25 mouse cellular contexts compared by ENCODE assay signal in genomic region chr7:44583146-44583545, GRCm38 (mm10). TPM values are rescaled to one million over a fixed set of nuclear protein-coding genes. Genes with fewer than 3 reads are reported as not detected.
"Had no signal": no experiment of that assay in that cellular context is flagged by ENCODE, and none has a peak within 500 bp of the region (broad histone marks: within the 10 kb centered on the region; RNA-seq: fewer than 3 reads in every experiment).

No protein-coding gene starts in this region.

- H3K9me3 ChIP-seq: intestine, embryonic 15.5 days; kidney, embryonic 15.5 days; limb, embryonic 10.5 days; liver, embryonic 12.5 days; liver, embryonic 15.5 days; midbrain, embryonic 12.5 days had no signal

- H3K4me3 ChIP-seq: intestine, embryonic 15.5 days; kidney, embryonic 15.5 days; limb, embryonic 10.5 days; limb, embryonic 13.5 days; liver, embryonic 12.5 days; liver, embryonic 15.5 days; midbrain, embryonic 12.5 days; myocyte; neural tube, embryonic 13.5 days had no signal

- DNase-seq: kidney, adult 11 months; kidney, adult 8-10 months; kidney, postnatal 10 days; kidney, postnatal 36 days; liver; retina, postnatal 1 day; right cerebral cortex, postnatal 25 days; thymus, adult 2 months; thymus, postnatal 14 days; thymus, postnatal 4 days had no signal

- ATAC-seq: intestine, embryonic 15.5 days; liver, embryonic 12.5 days; midbrain, embryonic 16.5 days had no signal

- H3K27ac ChIP-seq: intestine, embryonic 15.5 days; kidney, embryonic 15.5 days; limb, embryonic 10.5 days; limb, embryonic 13.5 days; liver, embryonic 12.5 days; liver, embryonic 15.5 days; midbrain, embryonic 12.5 days; neural tube, embryonic 13.5 days; stomach, postnatal 0 days had no signal

- H3K4me2 ChIP-seq: intestine, embryonic 15.5 days; kidney, embryonic 15.5 days; limb, embryonic 13.5 days; liver, embryonic 12.5 days; liver, embryonic 15.5 days; lung, embryonic 14.5 days; midbrain, embryonic 12.5 days; neural tube, embryonic 13.5 days had no signal

- H3K36me3 ChIP-seq: intestine, embryonic 15.5 days; kidney, embryonic 15.5 days; limb, embryonic 10.5 days; limb, embryonic 13.5 days; liver, embryonic 12.5 days; liver, embryonic 15.5 days; midbrain, embryonic 12.5 days; neural tube, embryonic 13.5 days had no signal

- H3K9ac ChIP-seq: intestine, embryonic 15.5 days; kidney, embryonic 15.5 days; limb, embryonic 13.5 days; liver, embryonic 12.5 days; liver, embryonic 15.5 days; lung, embryonic 14.5 days; midbrain, embryonic 12.5 days; neural tube, embryonic 13.5 days had no signal

RNA-seq across cellular contexts. Expression of gene Napsa, which starts 11.0 kb away (rescaled TPM):
- total RNA-seq: layer of hippocampus, adult 18-20 months; layer of hippocampus, postnatal 25 days had no signal
- polyA plus RNA-seq: myocyte had no signal

RNA-seq across cellular contexts. Expression of gene Spib, which starts 51.3 kb away (rescaled TPM):
- total RNA-seq: layer of hippocampus, adult 18-20 months had no signal
- polyA plus RNA-seq: limb, embryonic 10.5 days; liver, embryonic 12.5 days; midbrain, embryonic 12.5 days; midbrain, embryonic 16.5 days; stomach, embryonic 14.5 days had no signal
